ENCODE assay signal across 19 mouse cellular contexts in genomic region chr4:63456547-63456946, GRCm38 (mm10). TPM values are rescaled to one million over a fixed set of nuclear protein-coding genes. Genes with fewer than 3 reads are reported as not detected.
DNase-seq lines count a peak whose midpoint lies in the region; ATAC-seq lines count a peak whose summit lies in the region.
"Had no signal": no experiment of that assay in that cellular context is flagged by ENCODE, and none has a peak within 500 bp of the region (broad histone marks: within the 10 kb centered on the region; RNA-seq: fewer than 3 reads in every experiment).

No protein-coding gene starts in this region.

- H3K9me3 ChIP-seq in hindbrain, embryonic 10.5 days = no peaks in the 10 kb centered on the region
- no peaks in the 10 kb centered on the region for H3K9me3 ChIP-seq in hindbrain, embryonic 16.5 days (ENCODE audit: control insufficient read depth, low read length)
- no peaks in the 10 kb centered on the region for H3K9me3 ChIP-seq in limb, embryonic 12.5 days
- no peaks in the 10 kb centered on the region for H3K9me3 ChIP-seq in kidney, embryonic 15.5 days (replicated peaks)
- H3K9me3 ChIP-seq: forebrain, embryonic 13.5 days; heart, embryonic 15.5 days had no signal

- H3K4me1 ChIP-seq in hindbrain, embryonic 10.5 days (replicated peaks) = peaks cover 45% of the 10 kb centered on the region
- peaks cover 10% of the 10 kb centered on the region for H3K4me1 ChIP-seq in hindbrain, embryonic 16.5 days (ENCODE audit: control insufficient read depth, insufficient read depth, low read depth, low read length)
- H3K4me1 ChIP-seq in limb, embryonic 12.5 days (replicated peaks) = peaks cover 68% of the 10 kb centered on the region
- H3K4me1 ChIP-seq in kidney, embryonic 15.5 days = peaks cover 6% of the 10 kb centered on the region; the same call in 1 of the 2 replicates
- H3K4me1 ChIP-seq: heart, embryonic 15.5 days had no signal

- DNase-seq in hindbrain, embryonic 10.5 days (ENCODE audit: low spot score) = no peak
- peak; percentile 50 for DNase-seq in ZHBTc4 (ENCODE audit: low read depth, low spot score)
- no peak for DNase-seq in thymus, postnatal 36 days
- DNase-seq in spleen, adult 12 weeks (ENCODE audit: low spot score) = no peak
- DNase-seq: adrenal gland, adult 2 months; adrenal gland, postnatal 25 days; cerebellum, adult 18-20 months; cerebellum, postnatal 10 days; forebrain, postnatal 0 days; gastrocnemius, postnatal 14 days; heart, adult 2 months; heart, postnatal 14 days had no signal

- H3K4me3 ChIP-seq in hindbrain, embryonic 10.5 days = no peak overlapping the region
- no peak overlapping the region for H3K4me3 ChIP-seq in hindbrain, embryonic 16.5 days (ENCODE audit: low read length)
- H3K4me3 ChIP-seq in limb, embryonic 12.5 days (replicated peaks) = no peak overlapping the region
- H3K4me3 ChIP-seq in kidney, embryonic 15.5 days (replicated peaks) = no peak overlapping the region
- H3K4me3 ChIP-seq: forebrain, embryonic 13.5 days; heart, adult 2 months; heart, embryonic 15.5 days had no signal

- H3K27ac ChIP-seq in hindbrain, embryonic 10.5 days = peak overlapping the region; percentile 3; the same call in 1 of the 2 replicates
- no peak overlapping the region for H3K27ac ChIP-seq in hindbrain, embryonic 16.5 days (ENCODE audit: low read depth, low read length)
- peak overlapping the region; percentile 73; the same call in 1 of the 2 replicates for H3K27ac ChIP-seq in limb, embryonic 12.5 days
- no peak overlapping the region for H3K27ac ChIP-seq in kidney, embryonic 15.5 days
- H3K27ac ChIP-seq: forebrain, embryonic 13.5 days; heart, adult 2 months; heart, embryonic 15.5 days; hindbrain, embryonic 14.5 days had no signal

- no peaks in the 10 kb centered on the region for H3K36me3 ChIP-seq in hindbrain, embryonic 10.5 days
- no peaks in the 10 kb centered on the region for H3K36me3 ChIP-seq in hindbrain, embryonic 16.5 days (ENCODE audit: control insufficient read depth, insufficient read depth, low read length)
- H3K36me3 ChIP-seq in limb, embryonic 12.5 days = peaks cover 3% of the 10 kb centered on the region; the same call in 1 of the 2 replicates
- no peaks in the 10 kb centered on the region; the same call in 1 of the 2 replicates for H3K36me3 ChIP-seq in kidney, embryonic 15.5 days
- H3K36me3 ChIP-seq: heart, embryonic 15.5 days had no signal

- no peak for ATAC-seq in hindbrain, embryonic 16.5 days
- ATAC-seq in limb, embryonic 12.5 days (ENCODE audit: insufficient number of reproducible peaks, insufficient read depth, low FRiP score, low TSS enrichment, low read depth) = peak; percentile 43
- no peak for ATAC-seq in kidney, embryonic 15.5 days (replicated peaks; ENCODE audit: low FRiP score)
- ATAC-seq: forebrain, embryonic 13.5 days; forebrain, postnatal 0 days had no signal

- no peak overlapping the region for H3K4me2 ChIP-seq in hindbrain, embryonic 16.5 days (ENCODE audit: low read length)
- H3K4me2 ChIP-seq in limb, embryonic 12.5 days = no peak overlapping the region
- no peak overlapping the region for H3K4me2 ChIP-seq in kidney, embryonic 15.5 days
- H3K4me2 ChIP-seq: forebrain, embryonic 13.5 days; heart, embryonic 11.5 days; heart, embryonic 15.5 days; hindbrain, embryonic 14.5 days had no signal

- whole genome bisulfite sequencing in hindbrain, embryonic 10.5 days = 37% methylated on average over 5 of the region's 5 CpGs
- WGBS in hindbrain, embryonic 16.5 days = 45% methylated on average over 5 of the region's 5 CpGs
- WGBS in limb, embryonic 12.5 days = 40% methylated on average over 5 of the region's 5 CpGs
- 73% methylated on average over 5 of the region's 5 CpGs for WGBS in kidney, embryonic 15.5 days

- H3K9ac ChIP-seq in hindbrain, embryonic 16.5 days (ENCODE audit: low read depth, low read length) = no peak overlapping the region
- no peak overlapping the region for H3K9ac ChIP-seq in limb, embryonic 12.5 days (replicated peaks)
- H3K9ac ChIP-seq in kidney, embryonic 15.5 days = no peak overlapping the region
- H3K9ac ChIP-seq: forebrain, embryonic 13.5 days; forebrain, postnatal 0 days; heart, embryonic 15.5 days; hindbrain, embryonic 14.5 days had no signal

- peaks cover 3% of the 10 kb centered on the region for H3K27me3 ChIP-seq in hindbrain, embryonic 10.5 days (ENCODE audit: insufficient read depth, poor library complexity, severe bottlenecking)
- no peaks in the 10 kb centered on the region for H3K27me3 ChIP-seq in hindbrain, embryonic 16.5 days (replicated peaks; ENCODE audit: control insufficient read depth, insufficient read depth, low read length)
- H3K27me3 ChIP-seq in limb, embryonic 12.5 days = no peaks in the 10 kb centered on the region
- H3K27me3 ChIP-seq in kidney, embryonic 15.5 days = no peaks in the 10 kb centered on the region
- H3K27me3 ChIP-seq: heart, embryonic 15.5 days had no signal

RNA-seq across cellular contexts. Expression of gene Whrn, which starts 39.2 kb away (rescaled TPM):
- polyA plus RNA-seq in hindbrain, embryonic 10.5 days (2016; fragmentation: Nextera tagmentation; extraction: Ambion mirVana) = 6.6 and 6.9 TPM in 2 replicates
- polyA plus RNA-seq in hindbrain, embryonic 16.5 days (2015; fragmentation: Nextera tagmentation; extraction: Ambion mirVana) = 5.0 and 5.4 TPM in 2 replicates
- polyA plus RNA-seq in limb, embryonic 12.5 days (2016; fragmentation: Nextera tagmentation; extraction: Ambion mirVana) = 14.7 and 14.8 TPM in 2 replicates
- 5.1 and 6.1 TPM in 2 replicates for polyA plus RNA-seq in kidney, embryonic 15.5 days (2015; fragmentation: Nextera tagmentation; extraction: Ambion mirVana)

RNA-seq across cellular contexts. Expression of gene Akna, which starts 53.4 kb away (rescaled TPM):
- 10.8 and 13.0 TPM in 2 replicates for polyA plus RNA-seq in hindbrain, embryonic 10.5 days (2016; fragmentation: Nextera tagmentation; extraction: Ambion mirVana)
- polyA plus RNA-seq in hindbrain, embryonic 16.5 days (2015; fragmentation: Nextera tagmentation; extraction: Ambion mirVana) = 4.6 and 6.5 TPM in 2 replicates
- 10.0 and 11.3 TPM in 2 replicates for polyA plus RNA-seq in limb, embryonic 12.5 days (2016; fragmentation: Nextera tagmentation; extraction: Ambion mirVana)
- 7.4 and 8.3 TPM in 2 replicates for polyA plus RNA-seq in kidney, embryonic 15.5 days (2015; fragmentation: Nextera tagmentation; extraction: Ambion mirVana)

Comparison
In these comparisons a context has a peak if more than half of its experiments do, and no peak if none do; other contexts are left out.
1. H3K27ac ChIP-seq: peak in hindbrain, embryonic 10.5 days (single experiment) and limb, embryonic 12.5 days (single experiment); none in hindbrain, embryonic 16.5 days (single experiment) and kidney, embryonic 15.5 days (single experiment).